Mouse (Mus musculus) lung, postnatal 10 days (tissue): ENCODE measurements at regions not wholly inside any gene's neighbourhood (a gene's known extent, or its start where the extent isn't known, plus 50 kb on each side); places are given as distances from the start of the nearest gene placed in this dataset.

ENCODE experiments used
- DNase-seq: peaks from one replicate; pipeline ENCODE4 v3.0.0; 2021

GRCm38 (mm10) chr1:90289732-90290215 is 86.0 kb downstream of the Ackr3 start:
- no peak for DNase-seq

GRCm38 (mm10) chr1:90290428-90291197 is 86.8 kb downstream of the Ackr3 start:
- DNase-seq = no peak

GRCm38 (mm10) chr1:90291256-90291655 is 87.5 kb downstream of the Ackr3 start:
- DNase-seq = no peak

GRCm38 (mm10) chr1:90297751-90298150 is 94.0 kb downstream of the Ackr3 start:
- DNase-seq = no peak

GRCm38 (mm10) chr1:90300229-90300628 is 96.4 kb downstream of the Ackr3 start:
- no peak for DNase-seq

- DNase-seq = no peak
Measured at GRCm38 (mm10) chr1:90304331-90304730, 100.6 kb downstream of the Ackr3 start.

- no peak for DNase-seq
Measured at GRCm38 (mm10) chr1:90311016-90311415, 107.2 kb downstream of the Ackr3 start.

GRCm38 (mm10) chr1:90311649-90312442 is 108.1 kb downstream of the Ackr3 start:
- DNase-seq = peak; percentile 2

GRCm38 (mm10) chr1:90313750-90314359 is 110.1 kb downstream of the Ackr3 start:
- DNase-seq = no peak

- DNase-seq = no peak
Measured at GRCm38 (mm10) chr1:90317902-90318301, 114.1 kb downstream of the Ackr3 start.

GRCm38 (mm10) chr1:90318502-90318901 is 114.7 kb downstream of the Ackr3 start:
- no peak for DNase-seq

GRCm38 (mm10) chr1:90320518-90320917 is 116.7 kb downstream of the Ackr3 start:
- no peak for DNase-seq

GRCm38 (mm10) chr1:90321501-90321900 is 117.7 kb downstream of the Ackr3 start:
- DNase-seq = no peak

- DNase-seq = no peak
Measured at GRCm38 (mm10) chr1:90327237-90327636, 123.5 kb downstream of the Ackr3 start.

GRCm38 (mm10) chr1:90332531-90332930 is 128.8 kb downstream of the Ackr3 start:
- DNase-seq = no peak

GRCm38 (mm10) chr1:90333676-90334430 is 130.1 kb downstream of the Ackr3 start:
- DNase-seq = no peak

- DNase-seq = peak; percentile 80
Measured at GRCm38 (mm10) chr1:90335001-90335747, 131.4 kb downstream of the Ackr3 start.

GRCm38 (mm10) chr1:90337876-90338316 is 134.1 kb downstream of the Ackr3 start:
- peak; percentile 45 for DNase-seq

- no peak for DNase-seq
Measured at GRCm38 (mm10) chr1:90342346-90342745, 138.6 kb downstream of the Ackr3 start.

GRCm38 (mm10) chr1:90343492-90343891 is 139.7 kb downstream of the Ackr3 start:
- no peak for DNase-seq

GRCm38 (mm10) chr1:90347032-90347431 is 143.3 kb downstream of the Ackr3 start:
- no peak for DNase-seq

- no peak for DNase-seq
Measured at GRCm38 (mm10) chr1:90349611-90350010, 145.8 kb downstream of the Ackr3 start.
